Mouse (Mus musculus) liver, embryonic 15.5 days (tissue): Measurements from ENCODE around the gene Smox. TPM values are rescaled to one million over a fixed set of nuclear protein-coding genes. Genes with fewer than 3 reads are reported as not detected.
A peak's percentile ranks its signal among the peaks of the same experiment; 100 is the strongest.

Source experiments
- ATAC-seq: fragments of 200-750 bp; cut with Nextera tagmentation; 2 replicates; pipeline ENCODE4 v1.8.0; 2017; ENCODE audit warnings: moderate number of reproducible peaks, mild to moderate bottlenecking, moderate library complexity; ENCODE audit not compliant: insufficient read depth
- H3K27ac ChIP-seq: fragments of 300-500 bp; sonication (generic); replicated peaks from 2 replicates; pipeline ENCODE4 v1.5.1; 2015; ENCODE audit warnings: mild to moderate bottlenecking, inconsistent platforms
- H3K27me3 ChIP-seq: fragments of 300-500 bp; sonication (generic); 2 replicates; pipeline ENCODE4 v1.6.1; 2015; ENCODE audit warnings: mild to moderate bottlenecking, inconsistent platforms
- H3K36me3 ChIP-seq: fragments of 300-500 bp; sonication (generic); replicated peaks from 2 replicates; pipeline ENCODE4 v1.6.1; 2015; ENCODE audit warnings: moderate library complexity, mild to moderate bottlenecking, inconsistent platforms
- H3K4me1 ChIP-seq: fragments of 300-500 bp; sonication (generic); replicated peaks from 2 replicates; pipeline ENCODE4 v1.6.1; 2015; ENCODE audit warnings: inconsistent platforms
- H3K4me2 ChIP-seq: fragments of 300-500 bp; sonication (generic); 2 replicates; pipeline ENCODE4 v1.6.1; 2015; ENCODE audit warnings: moderate library complexity, mild to moderate bottlenecking, inconsistent platforms
- H3K4me3 ChIP-seq: fragments of 300-500 bp; sonication (generic); replicated peaks from 2 replicates; pipeline ENCODE4 v1.5.1; 2015; ENCODE audit warnings: mild to moderate bottlenecking, inconsistent platforms
- H3K9ac ChIP-seq: fragments of 300-500 bp; sonication (generic); 2 replicates; pipeline ENCODE4 v1.6.1; 2015; ENCODE audit warnings: moderate library complexity, mild to moderate bottlenecking, inconsistent platforms
- H3K9me3 ChIP-seq: fragments of 300-500 bp; sonication (generic); replicated peaks from 2 replicates; pipeline ENCODE4 v1.6.1; 2016; ENCODE audit warnings: inconsistent platforms
- WGBS: fragments of 180-500 bp; shearing (Covaris S2); methylation state at CpG from one replicate; pipeline ENCODE4 v1.1.7; 2015; ENCODE audit warnings: mixed read lengths; ENCODE audit not compliant: insufficient replicate concordance; 5-methylcytosine and 5-hydroxymethylcytosine counted together
- polyA plus RNA-seq: library from polyadenylated mRNA; unstranded; fragments of >200 nt; fragmentation: Nextera tagmentation; extraction: Ambion mirVana; gene quantifications from 2 replicates; pipeline ENCODE4 v1.2.1, GENCODE M21; 2015

The Smox gene
- polyA plus RNA-seq, 1 experiment from 2014 or later, result 106 TPM

DNA sequence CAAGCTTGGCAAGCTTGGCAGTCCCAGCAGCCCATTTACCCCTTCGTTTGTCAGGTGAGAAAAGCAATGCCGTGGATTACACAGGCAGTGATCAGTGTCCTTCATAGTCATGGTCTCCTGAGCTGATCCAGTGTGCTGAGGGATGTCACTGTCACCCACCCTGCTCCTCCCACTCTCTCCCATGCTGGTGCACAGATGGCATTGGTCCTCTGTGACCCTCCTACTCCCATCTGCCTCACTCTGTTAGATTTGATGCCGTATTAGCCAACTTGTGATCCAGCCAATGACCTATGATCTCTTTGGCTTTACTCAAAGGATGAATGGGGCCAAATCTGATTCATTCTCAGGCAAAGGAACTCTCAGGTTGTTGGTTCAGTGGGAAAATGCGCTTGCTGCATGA, 50.4 kb downstream of the Smox start:
- ATAC-seq, result no peak
- no peaks in the 10 kb centered on the region for H3K36me3 ChIP-seq
- 57% methylated on average over 4 of the region's 4 CpGs for WGBS
- H3K27ac ChIP-seq, result no peak overlapping the region
- H3K9me3 ChIP-seq, result no peaks in the 10 kb centered on the region
- no peak overlapping the region for H3K4me3 ChIP-seq
- no peak overlapping the region for H3K9ac ChIP-seq
- peaks cover 12% of the 10 kb centered on the region for H3K4me1 ChIP-seq
- peaks cover 43% of the 10 kb centered on the region for H3K27me3 ChIP-seq
- no peak overlapping the region for H3K4me2 ChIP-seq

DNA sequence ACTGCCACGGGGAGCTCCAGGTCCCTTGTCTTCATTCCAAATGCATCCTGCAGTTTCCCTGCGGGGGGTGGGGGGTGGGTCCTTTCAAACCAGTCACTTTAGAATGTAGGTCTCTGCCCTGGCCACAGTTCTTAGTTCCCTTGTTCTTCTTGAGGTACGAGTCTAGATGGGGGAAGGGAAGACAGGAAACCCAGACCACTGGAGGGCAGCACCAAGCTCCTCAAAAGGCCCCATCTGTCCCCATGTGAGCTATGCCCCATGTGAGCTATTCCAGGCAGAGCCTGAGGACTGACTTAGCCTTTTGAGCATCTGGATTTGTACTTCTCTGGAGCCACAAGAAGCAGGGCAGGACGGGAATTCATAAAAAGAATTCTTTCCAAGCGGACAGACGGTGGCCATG, 51.2 kb downstream of the Smox start:
- no peaks in the 10 kb centered on the region for H3K9me3 ChIP-seq
- no peak overlapping the region for H3K4me3 ChIP-seq
- ATAC-seq, result no peak
- 31% methylated on average over 6 of the region's 6 CpGs for WGBS
- H3K36me3 ChIP-seq, result no peaks in the 10 kb centered on the region
- H3K27ac ChIP-seq, result no peak overlapping the region
- no peak overlapping the region for H3K9ac ChIP-seq
- no peak overlapping the region for H3K4me2 ChIP-seq
- peaks cover 13% of the 10 kb centered on the region for H3K4me1 ChIP-seq
- H3K27me3 ChIP-seq, result peaks cover 51% of the 10 kb centered on the region

DNA sequence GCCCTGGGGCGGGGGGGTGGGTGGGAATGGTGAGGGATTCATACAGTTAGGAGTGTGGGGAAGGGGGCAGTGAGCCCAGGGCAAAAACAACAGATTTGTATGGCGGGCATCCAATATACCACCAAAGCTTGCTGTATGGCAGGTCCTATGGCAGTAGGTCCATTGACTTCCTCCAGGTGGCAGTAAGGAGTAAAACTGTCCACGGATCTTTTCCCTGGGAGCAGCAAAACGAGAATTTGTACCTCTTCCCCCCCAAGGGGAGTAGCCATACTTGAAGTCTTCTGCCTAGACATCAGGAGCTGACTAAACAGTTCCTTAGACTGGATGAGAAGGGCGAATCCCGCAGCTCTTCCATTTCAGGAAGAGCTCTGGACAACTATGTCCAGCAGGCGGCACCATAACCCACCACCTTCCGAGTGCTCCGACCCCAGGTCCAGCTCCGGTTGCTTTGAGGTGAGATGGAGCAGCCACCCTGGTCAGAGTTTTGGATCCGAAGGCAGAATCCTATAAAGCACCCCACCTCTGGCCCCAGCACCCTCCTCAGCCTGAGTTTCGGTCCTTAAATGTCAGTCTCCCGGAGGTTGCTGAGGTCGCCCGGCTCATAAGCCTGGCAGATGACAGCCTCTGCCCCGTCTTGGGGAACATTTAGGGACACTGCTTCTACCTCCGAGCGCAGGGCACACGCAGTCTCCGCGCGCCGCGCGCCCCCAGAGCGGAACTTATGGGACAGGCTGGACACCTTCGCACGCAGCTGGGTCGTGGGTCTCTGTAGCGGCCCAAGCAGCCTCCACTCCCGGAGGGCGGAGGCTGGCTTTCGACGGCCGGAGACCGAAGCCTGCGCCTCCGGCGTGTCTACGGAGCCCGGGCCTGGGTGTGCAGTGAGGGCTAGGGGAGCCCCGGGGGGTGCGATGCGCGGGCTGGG, 54.4 kb downstream of the Smox start:
- WGBS, result 2% methylated on average over 45 of the region's 45 CpGs
- Histone ChIP-seq H3K9me3 (no peaks in the 10 kb centered on the region), H3K36me3 (no peaks in the 10 kb centered on the region), H3K4me1 (peaks cover 13% of the 10 kb centered on the region), H3K27me3 (peaks cover 80% of the 10 kb centered on the region), H3K4me3 (peak overlapping the region; percentile 42), H3K27ac (no peak overlapping the region), H3K4me2 (peak overlapping the region; percentile 62), H3K9ac (no peak overlapping the region)
- ATAC-seq, result no peak

DNA sequence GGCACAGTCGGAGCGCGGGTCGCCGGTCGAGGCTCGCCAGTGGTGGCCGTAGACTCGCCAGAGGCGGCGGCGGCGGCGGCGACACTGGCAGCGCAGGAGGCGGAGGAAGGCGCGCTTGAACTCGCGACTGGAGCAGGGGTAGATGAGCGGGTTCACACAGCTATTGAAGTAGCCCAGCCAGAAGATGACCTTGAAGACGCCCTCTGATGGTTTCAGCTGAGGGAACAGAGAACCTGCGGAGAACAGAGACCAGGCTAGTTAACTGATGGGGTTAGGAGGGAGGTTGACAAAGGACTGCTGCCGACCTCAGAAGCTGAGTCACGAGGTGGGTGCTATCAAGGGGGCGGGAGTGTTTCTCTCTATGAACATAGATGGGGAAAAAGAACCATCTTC, 55.0 kb downstream of the Smox start:
- no peak for ATAC-seq
- peaks cover 87% of the 10 kb centered on the region for H3K27me3 ChIP-seq

DNA sequence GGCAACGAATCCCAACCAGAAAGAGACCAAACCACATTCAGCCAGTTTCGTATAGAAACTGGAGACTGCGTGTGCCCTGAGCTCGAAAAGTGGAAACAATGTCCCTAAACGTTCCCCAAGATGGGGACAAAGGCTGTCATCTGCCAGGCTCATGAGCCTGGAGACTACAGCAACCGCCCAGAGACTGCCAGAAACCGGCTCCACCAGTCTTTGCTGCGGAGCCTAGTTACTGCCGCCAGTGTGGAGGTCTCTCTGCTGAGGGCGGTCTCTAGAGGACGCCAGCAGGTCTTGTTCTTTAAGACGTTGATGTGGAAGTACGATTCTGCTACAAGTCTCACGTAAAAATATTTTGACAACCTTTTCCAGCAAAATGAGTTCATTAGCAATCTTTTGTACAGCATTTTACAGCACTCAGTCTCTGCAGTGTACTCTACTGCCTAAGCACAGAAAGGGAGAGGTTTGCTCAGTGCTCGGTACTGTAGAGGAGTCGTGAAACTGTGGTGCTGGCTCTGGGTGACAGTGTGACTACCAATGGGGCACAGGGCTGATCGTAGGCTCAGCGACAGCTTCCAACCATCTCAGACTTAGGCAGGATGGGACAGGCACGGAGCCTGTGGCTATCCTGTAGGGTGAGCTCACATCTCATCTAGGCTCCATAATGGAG, 55.6 kb downstream of the Smox start:
- no peak overlapping the region for H3K4me2 ChIP-seq
- no peak overlapping the region for H3K4me3 ChIP-seq
- no peak for ATAC-seq
- H3K4me1 ChIP-seq, result peaks cover 13% of the 10 kb centered on the region
- peaks cover 89% of the 10 kb centered on the region for H3K27me3 ChIP-seq
- no peaks in the 10 kb centered on the region for H3K9me3 ChIP-seq
- no peaks in the 10 kb centered on the region for H3K36me3 ChIP-seq
- no peak overlapping the region for H3K27ac ChIP-seq
- H3K9ac ChIP-seq, result no peak overlapping the region
- WGBS, result 11% methylated on average over 19 of the region's 19 CpGs

More for the DNA sequence above, 55.0 kb downstream of the Smox start:
- no peak overlapping the region for H3K9ac ChIP-seq
- peak overlapping the region; percentile 42 for H3K4me3 ChIP-seq
- WGBS, result under 1% methylated on average over 27 of the region's 27 CpGs
- peaks cover 13% of the 10 kb centered on the region for H3K4me1 ChIP-seq
- no peaks in the 10 kb centered on the region for H3K9me3 ChIP-seq
- H3K4me2 ChIP-seq, result peak overlapping the region; percentile 62
- no peak overlapping the region for H3K27ac ChIP-seq
- no peaks in the 10 kb centered on the region for H3K36me3 ChIP-seq

DNA sequence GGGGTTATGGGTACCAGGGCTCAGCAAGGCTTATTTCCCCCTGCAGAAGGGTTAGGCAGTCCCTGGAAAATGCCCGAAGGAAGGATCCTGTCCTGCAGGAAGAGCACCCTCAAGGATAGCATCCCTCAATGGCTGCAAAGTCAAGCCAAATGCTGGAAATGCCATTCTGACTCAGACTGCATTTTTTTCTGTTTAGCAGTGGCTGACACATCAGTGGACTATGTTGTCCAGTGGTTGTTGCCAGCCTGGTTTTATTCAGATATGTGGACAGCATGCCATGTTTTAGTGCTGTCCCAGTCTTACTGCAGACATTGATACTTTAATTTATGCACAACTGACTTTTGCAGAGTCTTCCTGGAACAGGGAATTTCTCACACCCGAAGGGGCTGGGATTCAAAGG, 57.0 kb downstream of the Smox start:
- no peak overlapping the region for H3K4me3 ChIP-seq
- H3K36me3 ChIP-seq, result no peaks in the 10 kb centered on the region
- H3K9ac ChIP-seq, result no peak overlapping the region
- 34% methylated on average over 2 of the region's 2 CpGs for WGBS
- H3K27ac ChIP-seq, result no peak overlapping the region
- H3K27me3 ChIP-seq, result peaks cover 98% of the 10 kb centered on the region
- no peak for ATAC-seq
- no peaks in the 10 kb centered on the region for H3K9me3 ChIP-seq
- H3K4me2 ChIP-seq, result no peak overlapping the region
- peaks cover 13% of the 10 kb centered on the region for H3K4me1 ChIP-seq

DNA sequence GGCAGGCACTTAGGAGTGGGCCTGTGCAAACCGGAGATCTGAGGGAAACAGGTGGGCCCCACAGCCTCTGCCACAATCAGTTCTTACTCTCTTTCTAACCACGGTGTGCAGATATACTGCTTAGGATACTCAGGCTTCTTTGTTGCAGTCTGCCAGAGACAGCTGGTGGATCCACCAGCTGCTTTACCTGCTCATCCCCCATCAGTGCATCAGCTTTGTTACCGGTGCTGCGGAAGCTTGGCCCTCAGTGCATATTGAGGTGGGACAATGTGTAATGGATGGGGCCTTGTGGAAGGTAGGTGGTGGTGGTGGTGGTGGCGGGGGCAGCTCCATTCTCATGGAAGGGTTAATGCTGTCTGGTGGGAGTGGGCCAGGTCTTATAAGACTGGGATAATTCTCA, 57.8 kb downstream of the Smox start:
- Histone ChIP-seq H3K9ac (no peak overlapping the region), H3K4me2 (no peak overlapping the region), H3K4me1 (peaks cover 13% of the 10 kb centered on the region), H3K4me3 (no peak overlapping the region), H3K9me3 (no peaks in the 10 kb centered on the region), H3K27ac (no peak overlapping the region), H3K27me3 (peaks cover 98% of the 10 kb centered on the region), H3K36me3 (no peaks in the 10 kb centered on the region)
- WGBS, result 62% methylated on average over 5 of the region's 5 CpGs
- no peak for ATAC-seq

DNA sequence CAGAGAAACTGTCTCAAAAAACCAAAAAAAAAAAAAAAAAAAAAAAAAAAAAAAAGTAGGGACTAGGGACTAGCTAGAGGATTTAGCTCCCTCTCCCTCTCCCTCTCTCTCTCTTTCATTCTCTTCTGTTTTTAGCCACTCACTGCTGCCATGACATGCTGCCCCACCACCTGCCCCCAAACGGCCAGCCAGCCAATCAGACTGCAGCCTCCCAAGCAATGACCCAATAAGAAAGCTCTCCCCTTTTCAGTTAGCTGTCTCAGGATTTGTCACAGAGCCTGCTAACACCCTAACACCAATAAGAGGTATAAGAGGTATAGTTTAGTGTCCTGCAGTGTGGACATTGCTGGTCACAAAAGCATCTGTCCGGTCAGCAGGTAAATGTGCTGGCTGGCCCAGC, 59.2 kb downstream of the Smox start:
- Histone ChIP-seq H3K27ac (no peak overlapping the region), H3K27me3 (peaks cover 92% of the 10 kb centered on the region), H3K4me3 (no peak overlapping the region), H3K9me3 (no peaks in the 10 kb centered on the region), H3K36me3 (no peaks in the 10 kb centered on the region), H3K4me1 (peaks cover 12% of the 10 kb centered on the region), H3K9ac (no peak overlapping the region), H3K4me2 (no peak overlapping the region)
- no peak for ATAC-seq
- WGBS, result 42% methylated on average over 2 of the region's 2 CpGs

DNA sequence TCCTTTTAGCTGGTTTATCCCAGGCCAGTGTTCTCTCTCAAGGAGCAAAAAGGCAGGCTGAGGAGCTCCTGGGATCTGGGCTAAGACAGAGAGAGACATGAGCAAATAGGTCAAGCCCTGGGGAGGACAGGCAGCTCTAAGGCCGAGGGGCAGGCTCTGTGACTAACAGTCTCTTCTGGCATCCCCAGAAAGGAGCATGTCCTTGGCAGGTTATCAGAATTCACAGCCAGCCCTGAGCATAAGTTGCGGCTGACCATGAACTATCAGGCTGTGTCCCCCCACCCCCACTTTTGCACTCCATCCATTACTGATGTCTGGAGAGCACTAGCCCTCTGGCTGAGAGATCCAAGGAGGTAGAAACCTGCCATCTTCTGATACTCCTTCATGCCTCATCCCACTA, 59.6 kb downstream of the Smox start:
- Histone ChIP-seq H3K36me3 (no peaks in the 10 kb centered on the region), H3K4me3 (no peak overlapping the region), H3K4me1 (peaks cover 8% of the 10 kb centered on the region), H3K4me2 (no peak overlapping the region), H3K9me3 (no peaks in the 10 kb centered on the region), H3K27ac (no peak overlapping the region), H3K9ac (no peak overlapping the region), H3K27me3 (peaks cover 91% of the 10 kb centered on the region)
- no peak for ATAC-seq
- WGBS, result 41% methylated on average over 2 of the region's 2 CpGs

DNA sequence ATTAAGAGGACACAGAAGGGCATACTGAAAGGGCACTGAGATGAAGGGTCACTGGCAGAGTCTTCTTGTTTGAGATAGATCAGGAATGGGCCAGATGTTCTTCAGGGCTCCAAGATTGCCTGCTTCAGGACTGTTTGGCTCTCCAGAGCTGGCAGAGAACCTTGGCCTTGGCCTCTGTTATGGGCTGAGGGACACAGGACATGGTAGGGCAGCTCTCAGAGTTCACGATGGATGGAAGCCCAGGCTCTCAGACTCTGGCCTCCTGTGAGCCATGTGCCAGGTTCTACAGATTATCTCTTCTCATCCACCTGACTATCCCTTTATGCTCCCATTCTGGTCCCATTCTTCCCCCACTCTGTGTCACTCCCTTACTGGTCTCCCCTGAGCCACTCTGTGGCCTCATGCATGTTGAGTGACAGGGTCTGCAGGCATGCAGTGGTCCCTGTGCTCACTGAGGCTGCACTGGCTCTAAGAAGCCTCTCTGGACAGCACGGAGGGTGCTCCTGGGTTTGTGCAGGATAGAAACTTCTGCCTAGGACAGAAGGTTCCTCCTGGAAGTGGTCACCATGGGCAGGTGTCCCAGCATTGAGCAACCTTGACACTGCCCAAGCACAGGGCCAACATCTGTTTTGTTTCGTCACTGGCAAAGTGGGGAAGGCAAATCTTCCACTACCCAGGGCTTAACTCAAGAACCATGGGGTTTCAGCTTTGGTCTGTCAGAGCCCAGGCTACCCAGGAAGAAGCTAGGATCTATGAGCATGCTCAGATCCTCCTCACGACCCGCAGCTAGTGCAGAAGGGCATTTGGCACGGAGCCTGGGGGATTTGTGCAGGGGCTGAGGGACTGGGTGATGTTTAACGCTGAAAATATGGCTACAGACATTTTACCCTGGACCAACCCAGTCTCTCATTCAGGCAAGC, 60.7 kb downstream of the Smox start:
- no peaks in the 10 kb centered on the region for H3K36me3 ChIP-seq
- H3K4me2 ChIP-seq, result no peak overlapping the region
- no peak for ATAC-seq
- 35% methylated on average over 7 of the region's 7 CpGs for WGBS
- H3K4me3 ChIP-seq, result no peak overlapping the region
- no peaks in the 10 kb centered on the region for H3K4me1 ChIP-seq
- H3K27me3 ChIP-seq, result peaks cover 91% of the 10 kb centered on the region
- H3K9me3 ChIP-seq, result no peaks in the 10 kb centered on the region
- no peak overlapping the region for H3K9ac ChIP-seq
- H3K27ac ChIP-seq, result no peak overlapping the region
